Mouse (Mus musculus) thymus, adult 2 months (tissue): ENCODE measurements at regions not wholly inside any gene's neighbourhood (a gene's known extent, or its start where the extent isn't known, plus 50 kb on each side); places are given as distances from the start of the nearest gene placed in this dataset.

Experiments
- CTCF ChIP-seq: fragments of 200-500 bp; IDR thresholded peaks from 2 replicates; pipeline ENCODE4 v1.5.1; 2012; ENCODE audit warnings: mild to moderate bottlenecking, control low read depth, low read length, moderate library complexity, borderline replicate concordance; ENCODE audit not compliant: control insufficient read depth, poor library complexity, insufficient read depth; ENCODE audit errors: extremely low read depth
- POLR2A ChIP-seq: fragments of 200-500 bp; IDR thresholded peaks from 2 replicates; pipeline ENCODE4 v1.6.1; 2012; ENCODE audit warnings: mild to moderate bottlenecking, low read length, control low read depth, moderate library complexity; ENCODE audit not compliant: control insufficient read depth, poor library complexity, insufficient read depth; ENCODE audit errors: extremely low read depth

GRCm38 (mm10) chr17:14116223-14116622, 56.9 kb upstream of the Gm7358 start:
- TF ChIP-seq CTCF (no peak), POLR2A (no peak)
